Mouse (Mus musculus): ENCODE data around the gene Cep72.

- TF ChIP-seq CTCF (IDR thresholded peaks at IDR 0.05; ENCODE audit: low read depth) (no peak), EP300 (IDR thresholded peaks at IDR 0.05; ENCODE audit: low read depth) (no peak)
These were observed 60.6 kb downstream of the Cep72 start for GRCm38 (mm10) chr13:74001492-74001891.
